Mouse (Mus musculus): ENCODE results near the gene Fos.

DNA sequence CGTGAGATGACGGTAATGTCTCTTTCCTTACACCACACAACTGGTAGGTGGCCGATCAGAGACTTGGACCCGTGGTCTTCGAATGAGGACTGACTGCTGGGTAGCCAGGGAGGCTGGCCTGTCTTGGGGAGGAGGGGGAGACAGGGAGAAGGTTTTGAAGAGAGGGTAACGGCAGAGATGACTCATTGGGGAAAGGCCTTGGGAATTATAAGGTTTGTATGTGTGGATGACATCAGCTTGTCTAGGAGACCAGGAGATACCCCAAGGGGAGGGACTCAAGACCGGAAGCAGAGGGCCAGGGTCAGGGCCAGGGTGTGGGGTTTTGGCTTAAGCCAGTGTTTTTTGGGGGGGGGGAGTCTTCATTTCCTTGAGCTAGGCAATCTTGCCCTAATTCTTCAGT is 22.6 kb downstream of the Fos start:
- TF ChIP-seq EP300 (IDR thresholded peaks at IDR 0.05; ENCODE audit: low read depth) (no peak), CTCF (IDR thresholded peaks at IDR 0.05; ENCODE audit: low read depth) (no peak)
